Mouse (Mus musculus) ES-Bruce4 (cell line): Measurements from ENCODE around the gene Sh3bgrl.

ENCODE experiments used
- CTCF ChIP-seq: IDR thresholded peaks from one replicate; pipeline ENCODE4 v1.8.1; 2011; ENCODE audit warnings: low read depth, low read length
- EP300 ChIP-seq: IDR thresholded peaks from 2 replicates; pipeline ENCODE4 v1.6.1; 2011; ENCODE audit warnings: low read depth, low read length; ENCODE audit not compliant: insufficient read depth
- POLR2A ChIP-seq: IDR thresholded peaks from one replicate; pipeline ENCODE4 v1.8.1; 2011; ENCODE audit warnings: low read length; ENCODE audit not compliant: insufficient read depth

- no peak for TF ChIP-seq POLR2A
- no peak for TF ChIP-seq EP300
- no peak for TF ChIP-seq CTCF
Measured at GRCm38 (mm10) chrX:109108117-109108805, 13.1 kb downstream of the Sh3bgrl start.
